Mouse (Mus musculus) kidney, postnatal 4 days (tissue): ENCODE data around the gene Casp14.
A peak's percentile ranks its signal among the peaks of the same experiment; 100 is the strongest.
"Not testable (repeated sequence)": the region's sequence is repeated elsewhere in the genome, so short reads cannot be mapped to it uniquely, and the experiment has no call there.

ENCODE experiments used
- DNase-seq, 2 experiments: peaks; one replicate each; pipeline ENCODE4 v3.0.0; 2021; ENCODE audit warnings: mixed read lengths in 2 of 2

Casp14 gene

GRCm38 (mm10) chr10:78718056-78718455 lies at the start of gene Casp14:
TSS of gene Casp14 (minus strand) at chr10:78718294.
- DNase-seq, result no peak

DNA sequence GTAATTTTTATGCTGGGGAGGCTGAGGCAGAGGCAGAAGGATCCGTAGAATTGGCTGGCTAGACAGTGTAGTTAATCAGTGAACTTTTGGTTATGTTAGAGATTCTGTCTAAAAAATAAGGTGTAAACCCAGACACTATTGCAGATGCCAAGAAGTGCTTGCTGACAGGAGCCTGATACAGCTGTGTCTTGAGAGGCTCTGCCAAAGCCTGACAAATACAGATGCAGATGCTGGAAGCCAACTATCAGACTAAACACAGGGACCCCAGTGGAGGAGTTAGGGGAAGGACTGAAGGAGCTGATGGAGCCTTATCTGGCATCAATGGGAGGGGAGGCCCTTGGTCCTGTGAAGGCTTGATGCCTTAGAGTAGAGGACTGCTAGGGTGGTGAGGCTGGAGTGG lies 47.5 kb upstream of the Casp14 start:
- DNase-seq, result no peak

- peak; percentile 86 to 87 for DNase-seq
Observed at GRCm38 (mm10) chr10:78756021-78756420, 37.9 kb upstream of the Casp14 start.

DNA sequence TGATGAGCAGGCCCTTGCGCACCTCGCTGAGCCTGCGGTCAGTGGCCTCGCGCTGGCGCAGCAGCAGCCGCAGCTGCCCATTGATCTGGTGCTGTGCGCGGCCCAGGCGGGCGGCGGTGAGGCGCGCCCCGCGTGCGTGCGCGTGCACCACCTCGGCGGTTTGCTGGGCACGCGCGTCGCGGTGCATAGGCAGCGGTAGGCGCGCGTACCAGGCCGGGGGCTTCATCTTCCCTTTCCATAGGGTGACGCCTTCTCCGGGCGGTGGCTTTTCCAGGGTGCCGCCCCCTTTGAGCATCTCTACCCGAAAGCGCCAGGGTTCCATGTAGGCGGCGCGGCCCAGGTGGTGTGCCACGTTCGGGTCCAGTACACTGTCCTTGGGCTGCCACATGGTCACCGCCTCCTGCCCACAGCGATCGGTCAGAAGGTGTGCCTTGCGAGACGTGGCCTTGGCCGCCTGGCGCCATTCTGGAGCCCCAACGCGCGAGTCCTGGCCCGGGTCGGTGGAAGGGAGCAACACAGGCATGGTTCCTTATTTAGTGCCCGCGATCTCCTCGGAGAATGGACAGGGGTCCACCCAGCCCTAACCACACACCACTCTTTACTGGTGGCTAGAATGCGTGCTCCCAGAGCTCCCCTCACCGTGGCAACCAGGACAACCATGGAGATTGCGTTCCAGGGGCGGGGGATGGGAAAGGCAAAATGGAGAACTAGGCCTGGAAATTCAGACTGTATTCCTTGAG lies 34.5 kb upstream of the Casp14 start, which contains the start of gene Ccdc105:
Gene Ccdc105 (minus strand): TSS at position 614 of the 740 bp plus-strand sequence.
- DNase-seq, result peak; percentile 72 to 82

DNA sequence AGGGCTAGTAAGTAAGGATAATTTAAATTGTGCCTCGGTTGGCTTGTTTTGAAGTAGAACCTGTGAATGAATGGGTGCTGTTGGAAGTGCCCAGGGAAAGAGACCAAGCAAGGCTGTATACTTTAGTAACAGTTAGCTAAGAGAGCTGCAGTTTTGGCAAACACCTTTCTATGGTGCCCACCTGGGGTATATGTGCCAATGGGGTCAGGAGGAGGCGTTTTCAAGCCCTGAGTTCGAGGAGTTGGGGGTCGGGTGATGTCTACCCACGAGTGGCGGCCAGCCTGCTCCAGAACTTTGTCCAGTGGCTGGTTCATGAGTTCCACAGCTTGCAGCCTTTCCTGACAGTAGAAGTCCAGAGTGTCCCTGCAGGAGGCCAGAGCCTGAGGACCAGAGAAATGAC lies 30.9 kb upstream of the Casp14 start:
- DNase-seq, result no peak

GRCm38 (mm10) chr10:78748161-78748560 lies 30.1 kb upstream of the Casp14 start:
- DNase-seq, result no peak

GRCm38 (mm10) chr10:78747035-78747721 lies 29.1 kb upstream of the Casp14 start:
- peak; percentile 24 to 26 for DNase-seq

DNA sequence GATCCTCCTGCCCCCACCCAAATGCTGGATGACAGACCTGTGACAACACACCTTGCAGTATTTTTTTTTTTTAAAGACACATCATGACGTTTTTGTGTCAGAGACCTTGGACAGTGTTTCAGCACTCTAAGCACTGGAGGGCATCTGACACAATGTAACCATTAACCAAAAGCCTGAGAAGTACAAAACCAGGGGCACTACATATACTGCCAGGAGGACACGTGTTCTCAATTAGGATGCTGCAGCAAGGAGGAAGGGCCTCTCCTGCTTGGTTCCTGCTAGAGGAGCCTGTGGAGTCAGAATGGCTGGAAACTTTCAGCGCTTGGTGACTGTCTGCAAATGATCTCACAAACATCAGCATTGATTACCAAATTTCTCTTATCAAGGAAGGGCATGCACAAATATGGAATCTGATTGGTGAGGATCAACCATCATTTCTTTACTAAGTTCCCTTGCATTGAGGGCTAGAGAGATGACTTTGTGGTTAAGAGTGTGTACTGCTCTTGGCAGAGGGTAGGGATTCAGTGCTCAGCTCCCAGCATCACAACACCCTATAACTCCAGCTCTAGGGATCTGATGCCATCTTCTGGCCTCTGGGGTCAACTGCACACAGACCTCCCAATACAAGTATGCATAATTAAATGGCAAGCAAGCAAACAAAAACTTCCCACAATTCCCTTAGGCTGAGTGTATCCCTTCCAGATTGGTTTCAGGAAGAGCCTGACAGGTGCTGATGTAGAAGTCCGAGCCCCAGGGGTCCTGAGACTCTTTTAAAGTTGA lies 27.5 kb upstream of the Casp14 start:
- DNase-seq, result peak in 1 of 2 experiments; percentile 15

DNA sequence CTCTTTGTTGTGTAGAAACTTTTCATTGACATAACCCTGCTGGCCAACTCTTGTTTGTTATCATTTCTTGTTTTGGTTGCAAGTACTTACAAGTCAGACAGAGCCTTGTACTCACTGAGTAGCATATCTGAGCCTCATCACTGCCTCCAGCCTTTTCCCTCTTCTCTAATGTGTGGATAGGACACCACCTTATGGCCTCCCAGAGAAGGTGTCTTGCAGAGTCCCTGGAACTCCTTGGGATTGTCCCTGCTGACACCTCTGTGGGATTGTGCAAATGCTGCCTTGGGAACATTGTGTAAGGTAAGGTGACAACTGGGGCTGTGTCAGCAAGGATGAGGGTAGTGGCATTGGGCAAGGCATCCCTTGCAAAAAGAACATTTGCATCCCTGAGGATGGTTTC lies 25.6 kb upstream of the Casp14 start:
- no peak for DNase-seq

DNA sequence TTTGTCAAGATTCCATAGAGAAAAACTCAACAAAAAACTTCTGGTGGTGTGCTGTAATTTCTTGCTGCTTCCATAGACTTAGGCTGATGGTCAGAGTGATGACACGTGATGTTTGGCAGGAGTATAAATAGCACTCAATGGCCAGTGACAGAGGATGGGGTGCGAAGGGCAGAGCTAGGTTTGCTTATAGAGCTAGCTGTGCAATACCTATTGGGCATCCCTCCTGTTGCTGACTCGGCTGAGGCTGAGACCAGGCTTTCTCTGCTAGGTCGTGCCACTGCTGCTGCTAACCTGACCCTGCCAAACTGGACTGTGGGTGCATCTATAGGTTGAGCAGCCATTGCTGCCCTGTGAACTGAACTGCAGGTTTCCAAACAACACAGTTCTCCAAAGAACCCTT lies 21.7 kb upstream of the Casp14 start:
- DNase-seq, result no peak

- DNase-seq, result no peak
Observed at GRCm38 (mm10) chr10:78727876-78728275, 9.8 kb upstream of the Casp14 start.

DNA sequence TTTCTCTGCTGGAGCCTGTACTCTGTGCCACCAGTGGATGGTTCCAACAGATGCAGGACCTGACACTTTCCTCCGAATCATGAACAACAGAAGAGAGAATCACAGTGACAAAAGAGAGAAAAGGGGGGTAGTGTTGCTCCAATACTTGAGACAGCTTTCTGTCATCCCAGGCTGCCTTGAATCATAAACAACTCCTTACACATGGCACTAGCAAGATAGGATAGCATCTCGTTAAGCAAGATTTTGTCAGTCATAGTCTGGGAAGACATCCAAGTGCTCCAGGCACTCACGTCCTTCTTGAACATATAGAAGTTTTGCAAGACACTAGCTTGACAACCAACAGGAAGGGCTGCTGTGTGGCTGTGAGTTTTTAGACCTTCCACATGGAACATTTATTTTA lies 8.9 kb upstream of the Casp14 start:
- no peak for DNase-seq

DNA sequence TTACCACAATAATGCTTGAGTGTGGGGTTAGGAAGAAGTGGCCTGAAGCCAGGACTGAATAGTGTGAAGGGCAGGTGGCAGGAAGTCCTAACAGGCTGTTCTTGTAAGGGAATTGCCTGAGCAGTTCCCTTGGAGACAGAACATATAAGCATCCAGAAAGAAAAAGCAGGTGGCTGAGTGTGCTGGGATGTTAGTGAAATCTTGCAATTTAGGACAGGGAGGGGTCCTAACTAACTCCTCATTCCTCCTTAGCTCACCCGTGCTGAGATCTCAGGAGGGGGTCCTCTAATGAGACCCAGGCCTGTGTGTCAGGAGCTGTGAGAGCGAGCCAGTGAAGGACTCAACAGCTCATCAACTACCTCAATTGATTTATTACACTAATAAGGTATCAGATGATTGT lies 5.3 kb upstream of the Casp14 start:
- no peak for DNase-seq

DNA sequence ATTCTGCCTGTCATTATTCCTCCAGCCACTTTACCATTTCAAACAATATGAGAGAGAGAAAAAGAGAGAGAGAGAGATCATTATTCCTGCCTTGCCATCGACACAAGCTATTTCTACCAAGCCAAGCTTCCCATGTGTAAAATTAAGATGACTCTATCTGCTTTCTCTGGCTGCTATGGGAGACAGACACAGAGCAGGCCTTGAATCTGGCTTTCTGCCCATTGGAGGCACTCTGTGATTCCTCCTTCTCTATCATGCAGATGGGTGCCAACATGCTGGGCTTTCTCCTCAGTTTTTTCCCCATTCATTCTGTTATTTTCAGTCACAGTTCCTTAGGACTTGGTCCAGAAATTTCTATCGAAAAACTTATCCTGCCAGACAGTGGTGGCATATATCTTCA lies 4.6 kb upstream of the Casp14 start:
- no peak for DNase-seq

- DNase-seq, result no peak
Observed at GRCm38 (mm10) chr10:78722036-78722435, 3.9 kb upstream of the Casp14 start.

DNA sequence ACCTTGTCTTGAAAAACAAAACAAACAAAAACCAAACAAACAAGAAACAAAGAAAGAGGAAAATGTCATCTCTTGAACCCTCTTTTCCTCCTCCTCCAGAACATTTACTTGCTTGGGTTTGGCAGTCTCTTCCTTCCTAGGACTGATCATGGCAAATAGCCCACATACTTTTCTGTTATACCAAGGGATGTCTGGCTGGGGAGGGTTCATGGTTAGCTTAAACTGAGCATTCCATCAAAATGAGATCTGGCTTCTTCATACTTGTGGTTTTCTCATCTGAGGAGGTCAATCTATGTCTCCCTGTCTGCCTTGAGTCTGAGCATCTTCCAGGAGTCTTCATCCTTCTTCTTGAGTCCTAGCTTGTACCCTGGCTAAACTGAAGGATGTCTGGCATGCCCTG lies 1.9 kb downstream of the Casp14 start:
- DNase-seq, result no peak

GRCm38 (mm10) chr10:78715156-78715555 lies 2.9 kb downstream of the Casp14 start:
- no peak for DNase-seq

- DNase-seq, result no peak
Observed at GRCm38 (mm10) chr10:78714129-78714528, 4.0 kb downstream of the Casp14 start.

DNA sequence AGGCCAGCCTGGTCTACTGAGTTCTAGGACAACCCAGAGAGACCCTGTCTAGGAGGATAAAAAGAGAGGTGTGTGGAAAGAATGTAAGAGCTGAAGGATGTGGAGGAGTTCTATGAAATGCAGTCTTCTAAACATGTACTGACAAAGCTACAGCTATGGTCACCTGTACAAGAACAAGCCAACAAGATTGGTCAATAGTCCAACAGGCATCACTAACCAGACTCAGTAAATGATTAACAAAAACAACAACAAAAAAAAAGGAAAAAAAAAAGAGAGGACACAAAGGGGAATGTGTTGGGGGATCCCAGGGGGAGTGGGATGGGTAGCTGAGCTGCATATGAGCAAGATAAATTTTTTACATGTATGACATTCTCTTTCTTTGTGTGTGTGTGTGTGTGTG lies 7.4 kb downstream of the Casp14 start:
- DNase-seq, result no peak

DNA sequence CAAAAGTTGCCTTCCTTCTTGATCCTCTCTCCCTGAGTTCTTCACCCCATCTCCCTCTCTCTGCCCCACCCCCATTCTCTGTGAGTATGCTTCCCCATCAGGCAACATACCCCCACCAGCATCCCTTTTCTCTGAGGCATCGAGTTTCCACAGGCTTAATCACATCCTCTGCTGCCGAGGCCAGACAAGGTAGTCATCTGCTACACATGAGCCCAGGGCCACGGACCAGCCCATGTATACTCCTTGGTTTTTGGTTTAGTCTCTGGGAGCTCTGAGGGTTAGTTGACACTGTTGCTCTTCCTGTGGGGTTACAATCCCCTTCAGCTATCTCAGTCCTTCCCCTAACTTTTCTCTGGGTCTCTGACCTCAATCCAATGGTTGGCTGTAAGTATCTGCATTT lies 17.2 kb downstream of the Casp14 start:
- no peak for DNase-seq

- no peak for DNase-seq
Observed at GRCm38 (mm10) chr10:78689973-78690372, 28.1 kb downstream of the Casp14 start.

- no peak for DNase-seq
Observed at GRCm38 (mm10) chr10:78686995-78687577, 31.0 kb downstream of the Casp14 start.

DNA sequence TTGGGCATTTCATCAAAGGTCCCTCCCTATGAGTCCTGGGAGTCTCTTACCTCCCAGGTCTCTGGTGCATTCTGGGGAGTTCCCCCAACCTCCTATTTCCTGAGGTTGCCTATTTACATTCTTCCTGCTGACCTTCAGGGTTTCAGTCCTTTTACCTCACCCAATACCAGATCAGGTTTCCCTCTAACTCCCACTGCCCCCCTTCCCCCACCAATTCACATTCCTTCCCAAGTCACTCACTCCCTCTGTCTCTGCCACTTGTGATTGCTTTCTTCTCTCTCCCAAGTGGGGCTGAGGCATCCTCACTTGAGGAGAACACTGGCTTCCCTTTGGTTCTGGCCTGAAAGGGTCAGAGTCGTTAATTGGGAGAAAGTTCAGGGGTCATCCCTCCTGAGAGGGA lies 48.0 kb downstream of the Casp14 start:
- not testable (repeated sequence) for DNase-seq
